Mouse (Mus musculus): Measurements from ENCODE around the gene Arhgap45. TPM values are rescaled to one million over a fixed set of nuclear protein-coding genes. Genes with fewer than 3 reads are reported as not detected.
A peak's percentile ranks its signal among the peaks of the same experiment; 100 is the strongest.

Gene Arhgap45
- polyA plus RNA-seq, 1 experiment = 1.6 TPM

GRCm38 (mm10) chr10:79977324-79977723 is 39.1 kb upstream of the Arhgap45 start:
- TF ChIP-seq CTCF (IDR thresholded peaks at IDR 0.05; ENCODE audit: control insufficient read depth, insufficient read depth, insufficient read length) (no peak), FOSL1 (IDR thresholded peaks at IDR 0.05; ENCODE audit: insufficient read depth, low read length, poor library complexity, severe bottlenecking) (no peak), USF1 (IDR thresholded peaks at IDR 0.05; ENCODE audit: low read depth) (no peak), MAX (IDR thresholded peaks at IDR 0.05) (no peak), CEBPB (IDR thresholded peaks at IDR 0.05; ENCODE audit: low read depth) (no peak), MYOG (IDR thresholded peaks at IDR 0.05; ENCODE audit: control insufficient read depth, extremely low read depth, insufficient read length) (no peak), MYOD1 (IDR thresholded peaks at IDR 0.05; ENCODE audit: control insufficient read depth, insufficient read length, low read depth) (no peak)
- Histone ChIP-seq H3K79me2 (ENCODE audit: control insufficient read depth, insufficient read depth) (peaks cover 35% of the 10 kb centered on the region), H3K79me3 (ENCODE audit: low read depth) (peaks cover 23% of the 10 kb centered on the region), H3ac (ENCODE audit: control insufficient read depth, insufficient read length, low read depth) (no peak overlapping the region), H3K27me3 (ENCODE audit: control insufficient read depth, insufficient read depth, insufficient read length) (no peaks in the 10 kb centered on the region), H3K36me3 (ENCODE audit: control insufficient read depth, insufficient read depth) (peaks cover 42% of the 10 kb centered on the region), H3K4me3 (ENCODE audit: insufficient read depth, poor library complexity, severe bottlenecking) (no peak overlapping the region)

- Histone ChIP-seq H3K36me3 (ENCODE audit: control insufficient read depth, insufficient read depth) (peaks cover 42% of the 10 kb centered on the region), H3K79me2 (ENCODE audit: control insufficient read depth, insufficient read depth) (peaks cover 43% of the 10 kb centered on the region), H3K79me3 (ENCODE audit: low read depth) (peaks cover 30% of the 10 kb centered on the region), H3ac (ENCODE audit: control insufficient read depth, insufficient read length, low read depth) (no peak overlapping the region), H3K4me3 (ENCODE audit: insufficient read depth, poor library complexity, severe bottlenecking) (no peak overlapping the region), H3K27me3 (ENCODE audit: control insufficient read depth, insufficient read depth, insufficient read length) (no peaks in the 10 kb centered on the region)
- TF ChIP-seq FOSL1 (IDR thresholded peaks at IDR 0.05; ENCODE audit: insufficient read depth, low read length, poor library complexity, severe bottlenecking) (no peak), CTCF (IDR thresholded peaks at IDR 0.05; ENCODE audit: control insufficient read depth, insufficient read depth, insufficient read length) (no peak), MYOD1 (IDR thresholded peaks at IDR 0.05; ENCODE audit: control insufficient read depth, insufficient read length, low read depth) (no peak), CEBPB (IDR thresholded peaks at IDR 0.05; ENCODE audit: low read depth) (no peak), USF1 (IDR thresholded peaks at IDR 0.05; ENCODE audit: low read depth) (no peak), MAX (IDR thresholded peaks at IDR 0.05) (no peak), MYOG (IDR thresholded peaks at IDR 0.05; ENCODE audit: control insufficient read depth, extremely low read depth, insufficient read length) (no peak)
Observed at GRCm38 (mm10) chr10:79978061-79978460, 38.4 kb upstream of the Arhgap45 start.

GRCm38 (mm10) chr10:79979401-79980155 is 36.9 kb upstream of the Arhgap45 start:
- Histone ChIP-seq H3K27me3 (ENCODE audit: control insufficient read depth, insufficient read depth, insufficient read length) (no peaks in the 10 kb centered on the region), H3K4me3 (ENCODE audit: insufficient read depth, poor library complexity, severe bottlenecking) (no peak overlapping the region), H3ac (ENCODE audit: control insufficient read depth, insufficient read length, low read depth) (no peak overlapping the region), H3K79me3 (ENCODE audit: low read depth) (peaks cover 38% of the 10 kb centered on the region), H3K36me3 (ENCODE audit: control insufficient read depth, insufficient read depth) (peaks cover 42% of the 10 kb centered on the region), H3K79me2 (ENCODE audit: control insufficient read depth, insufficient read depth) (peaks cover 52% of the 10 kb centered on the region)
- no peak for TF ChIP-seq FOSL1 (IDR thresholded peaks at IDR 0.05; ENCODE audit: insufficient read depth, low read length, poor library complexity, severe bottlenecking)
- no peak for TF ChIP-seq MYOD1 (IDR thresholded peaks at IDR 0.05; ENCODE audit: control insufficient read depth, insufficient read length, low read depth)
- TF ChIP-seq MAX (IDR thresholded peaks at IDR 0.05) = no peak
- no peak for TF ChIP-seq MYOG (IDR thresholded peaks at IDR 0.05; ENCODE audit: control insufficient read depth, extremely low read depth, insufficient read length)
- no peak for TF ChIP-seq USF1 (IDR thresholded peaks at IDR 0.05; ENCODE audit: low read depth)
- TF ChIP-seq CTCF (IDR thresholded peaks at IDR 0.05; ENCODE audit: control insufficient read depth, insufficient read depth, insufficient read length) = no peak
- TF ChIP-seq CEBPB (IDR thresholded peaks at IDR 0.05; ENCODE audit: low read depth) = no peak

GRCm38 (mm10) chr10:79983205-79983604 is 33.2 kb upstream of the Arhgap45 start:
- TF ChIP-seq MYOD1 (IDR thresholded peaks at IDR 0.05; ENCODE audit: control insufficient read depth, insufficient read length, low read depth) = no peak
- Histone ChIP-seq H3K27me3 (ENCODE audit: control insufficient read depth, insufficient read depth, insufficient read length) (no peaks in the 10 kb centered on the region), H3ac (ENCODE audit: control insufficient read depth, insufficient read length, low read depth) (peak overlapping the region; percentile 89), H3K79me2 (ENCODE audit: control insufficient read depth, insufficient read depth) (peaks cover 54% of the 10 kb centered on the region), H3K79me3 (ENCODE audit: low read depth) (peaks cover 38% of the 10 kb centered on the region), H3K36me3 (ENCODE audit: control insufficient read depth, insufficient read depth) (peaks cover 18% of the 10 kb centered on the region), H3K4me3 (ENCODE audit: insufficient read depth, poor library complexity, severe bottlenecking) (peak overlapping the region; percentile 96)

GRCm38 (mm10) chr10:79983670-79984069 is 32.8 kb upstream of the Arhgap45 start:
- H3K79me3 ChIP-seq (ENCODE audit: low read depth) = peaks cover 40% of the 10 kb centered on the region
- TF ChIP-seq MYOD1 (IDR thresholded peaks at IDR 0.05; ENCODE audit: control insufficient read depth, insufficient read length, low read depth) = no peak
- TF ChIP-seq CTCF (IDR thresholded peaks at IDR 0.05; ENCODE audit: control insufficient read depth, insufficient read depth, insufficient read length) = no peak
- TF ChIP-seq USF1 (IDR thresholded peaks at IDR 0.05; ENCODE audit: low read depth) = no peak
- no peak for TF ChIP-seq CEBPB (IDR thresholded peaks at IDR 0.05; ENCODE audit: low read depth)
- TF ChIP-seq MYOG (IDR thresholded peaks at IDR 0.05; ENCODE audit: control insufficient read depth, extremely low read depth, insufficient read length) = no peak
- TF ChIP-seq FOSL1 (IDR thresholded peaks at IDR 0.05; ENCODE audit: insufficient read depth, low read length, poor library complexity, severe bottlenecking) = no peak
- H3K27me3 ChIP-seq (ENCODE audit: control insufficient read depth, insufficient read depth, insufficient read length) = no peaks in the 10 kb centered on the region
- H3ac ChIP-seq (ENCODE audit: control insufficient read depth, insufficient read length, low read depth) = peak overlapping the region; percentile 89
- H3K79me2 ChIP-seq (ENCODE audit: control insufficient read depth, insufficient read depth) = peaks cover 58% of the 10 kb centered on the region
- H3K36me3 ChIP-seq (ENCODE audit: control insufficient read depth, insufficient read depth) = peaks cover 18% of the 10 kb centered on the region
- H3K4me3 ChIP-seq (ENCODE audit: insufficient read depth, poor library complexity, severe bottlenecking) = peak overlapping the region; percentile 96

All from C2C12 (cell line).